Mouse (Mus musculus) thymus, postnatal 36 days (tissue): ENCODE measurements around the gene Rcn2.
"Not testable (repeated sequence)": the region's sequence is repeated elsewhere in the genome, so short reads cannot be mapped to it uniquely, and the experiment has no call there.

Source experiments
- DNase-seq, 2 experiments: peaks; one replicate each; pipeline ENCODE4 v3.0.0; 2022; ENCODE audit warnings: mixed read lengths in 2 of 2

Gene Rcn2

DNA sequence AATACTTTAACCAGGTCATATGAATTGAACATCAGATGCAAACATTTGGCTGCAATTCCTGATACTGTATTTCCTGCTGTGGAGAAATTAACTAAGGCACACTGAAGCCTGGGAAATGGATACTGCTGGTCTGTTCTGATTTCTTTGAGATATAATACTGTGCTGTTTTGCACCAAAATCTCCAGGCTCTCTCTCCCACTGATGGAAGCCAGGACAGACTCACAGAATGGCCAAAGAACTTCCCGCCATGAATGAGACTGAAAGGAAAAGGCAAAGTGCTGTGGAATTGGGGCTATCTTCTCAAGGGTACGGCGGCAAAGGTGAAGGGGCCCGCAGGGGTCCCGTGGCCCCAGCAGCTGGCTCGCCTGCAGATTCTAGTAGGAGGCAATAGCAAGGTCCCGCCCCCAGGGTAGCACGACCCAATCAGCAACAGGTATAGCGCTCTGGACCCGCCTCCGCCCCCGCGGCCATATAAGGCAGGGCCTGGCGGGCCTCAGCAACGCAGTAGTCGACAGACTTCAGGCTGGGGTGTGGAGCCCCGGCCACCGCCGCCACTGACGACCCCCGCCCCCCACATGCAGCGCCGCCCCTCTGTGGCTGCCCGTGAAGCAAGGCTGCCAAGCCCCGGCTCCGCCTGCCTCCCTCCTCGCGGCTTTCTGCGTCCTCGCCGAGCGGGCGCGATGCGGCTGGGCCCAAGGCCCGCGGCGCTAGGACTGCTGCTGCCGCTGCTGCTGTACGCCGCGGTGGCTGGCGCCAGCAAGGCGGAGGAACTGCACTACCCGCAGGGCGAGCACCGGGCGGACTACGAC, at the start of gene Rcn2:
Gene Rcn2 (plus strand): TSS at position 474 of the 809 bp plus-strand sequence.
- DNase-seq: peak; percentile 98 to 99

DNA sequence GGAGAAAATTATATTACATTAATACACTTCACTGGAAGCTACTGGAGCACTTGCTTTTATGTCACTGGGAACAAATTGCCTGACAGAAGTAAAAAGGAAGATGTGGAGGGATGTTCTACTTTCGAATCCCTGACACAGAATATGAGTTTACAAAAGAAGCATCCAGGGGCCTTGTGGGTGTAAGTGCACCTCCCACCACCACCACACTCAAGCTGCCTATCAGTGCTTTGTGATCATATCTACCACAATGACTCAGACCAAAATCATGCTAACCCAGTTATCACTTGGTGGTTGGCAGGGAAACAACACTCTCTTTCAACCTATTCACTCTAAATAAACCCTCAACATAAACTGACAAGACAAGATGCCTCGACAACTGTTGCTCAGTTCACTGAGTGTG, 37.0 kb upstream of the Rcn2 start:
- not testable (repeated sequence) for DNase-seq

DNA sequence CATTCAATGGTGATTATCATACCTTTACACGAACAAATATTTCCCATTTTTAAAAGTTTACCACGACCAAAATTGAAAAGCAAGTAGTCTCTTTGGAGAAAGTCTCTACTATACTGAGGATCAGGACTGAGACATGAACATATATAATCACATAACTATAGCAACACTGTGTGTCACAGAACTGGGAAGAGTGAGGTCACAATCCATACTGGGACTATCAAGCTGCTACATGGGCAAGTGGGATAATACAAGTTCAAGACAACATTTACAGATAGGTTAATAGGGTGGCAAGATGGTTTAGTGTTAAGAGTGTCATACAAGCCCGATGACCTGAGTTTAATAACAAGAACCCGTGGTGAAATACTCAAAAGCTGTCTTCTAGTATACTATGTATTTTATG, 31.2 kb upstream of the Rcn2 start, which contains the start of gene 4930563M21Rik:
Gene 4930563M21Rik (minus strand): TSS at position 101 of the 400 bp plus-strand sequence.
- no peak for DNase-seq

DNA sequence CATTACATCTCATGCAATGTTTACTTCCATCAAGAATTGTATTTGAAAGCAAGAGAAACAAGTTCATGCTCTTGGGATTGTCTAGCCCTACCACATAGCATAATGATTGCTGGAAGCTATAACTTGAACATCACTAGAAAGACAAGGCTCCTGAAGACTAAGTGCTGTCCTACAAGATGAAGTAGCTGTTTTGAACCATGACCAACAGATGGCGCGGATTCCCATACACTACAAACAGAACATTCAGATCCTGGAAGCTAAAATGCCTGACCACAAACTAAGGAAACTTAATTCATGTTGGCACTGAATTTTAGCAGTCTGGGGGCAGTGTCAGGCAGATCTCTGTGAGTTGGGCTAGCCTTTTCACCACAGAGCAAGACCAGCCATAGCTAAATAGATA, 16.9 kb upstream of the Rcn2 start:
- DNase-seq: no peak

DNA sequence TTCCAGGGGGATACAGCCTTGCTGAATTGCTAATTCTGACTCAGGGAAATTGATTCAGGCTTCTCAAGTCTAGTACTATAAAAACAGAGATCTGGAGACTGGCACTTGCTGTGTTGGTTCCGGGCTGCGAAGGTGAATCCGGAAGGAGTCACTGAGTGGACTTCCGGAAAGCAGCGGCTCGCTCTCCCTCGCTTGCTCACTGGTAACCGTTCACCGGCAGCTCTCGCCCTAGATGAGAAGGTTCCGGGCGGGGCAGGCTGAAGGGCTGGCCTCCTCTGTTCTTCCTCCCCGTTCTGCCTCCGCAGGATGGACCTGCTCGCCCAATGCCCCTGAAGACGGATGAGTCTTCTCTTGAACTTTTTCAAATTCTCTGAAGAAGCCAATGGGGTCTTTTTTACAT, 14.4 kb upstream of the Rcn2 start:
- DNase-seq: no peak

DNA sequence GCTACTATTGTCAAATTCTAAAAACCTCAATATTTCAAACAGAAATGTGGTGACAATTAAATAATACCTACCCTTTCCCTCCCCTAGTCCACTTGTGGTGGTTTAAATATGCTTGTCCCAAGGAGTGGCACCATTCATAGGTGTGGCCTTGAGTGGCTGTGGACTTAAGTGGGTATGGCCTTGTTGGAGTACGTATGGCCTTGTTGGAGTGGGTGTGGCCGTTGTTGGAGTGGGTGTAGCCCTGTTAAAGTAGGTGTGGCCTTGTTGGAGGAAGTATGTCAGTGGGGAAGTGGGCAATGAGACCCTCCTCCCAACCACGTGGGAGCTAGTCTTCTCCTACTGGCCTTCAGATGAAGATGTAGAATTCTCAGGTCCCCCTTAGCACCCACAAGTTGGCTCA, 9.4 kb upstream of the Rcn2 start:
- peak in 1 of 2 experiments; percentile 5 for DNase-seq

DNA sequence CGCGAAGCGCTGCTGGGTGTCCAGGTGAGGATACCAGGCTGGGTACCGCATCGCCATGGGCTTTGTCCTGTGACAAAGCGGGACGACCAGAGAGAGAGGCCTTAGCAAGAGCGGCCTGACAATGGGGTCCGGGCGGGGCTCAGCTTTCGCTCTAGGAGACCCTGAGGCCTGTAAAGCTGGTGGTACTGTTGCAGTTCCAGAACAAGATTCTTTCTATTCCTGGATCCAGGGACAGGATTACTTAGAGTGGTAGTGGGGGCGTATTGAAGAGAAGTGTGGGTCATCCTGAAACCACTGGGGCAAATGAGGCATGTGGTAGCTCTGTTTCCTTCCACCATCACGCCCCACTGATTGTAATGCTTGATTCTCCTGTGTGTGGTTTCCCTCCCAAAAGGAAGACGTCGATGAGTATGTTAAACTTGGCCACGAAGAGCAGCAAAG, 556 bp downstream of the Rcn2 start:
- no peak for DNase-seq

DNA sequence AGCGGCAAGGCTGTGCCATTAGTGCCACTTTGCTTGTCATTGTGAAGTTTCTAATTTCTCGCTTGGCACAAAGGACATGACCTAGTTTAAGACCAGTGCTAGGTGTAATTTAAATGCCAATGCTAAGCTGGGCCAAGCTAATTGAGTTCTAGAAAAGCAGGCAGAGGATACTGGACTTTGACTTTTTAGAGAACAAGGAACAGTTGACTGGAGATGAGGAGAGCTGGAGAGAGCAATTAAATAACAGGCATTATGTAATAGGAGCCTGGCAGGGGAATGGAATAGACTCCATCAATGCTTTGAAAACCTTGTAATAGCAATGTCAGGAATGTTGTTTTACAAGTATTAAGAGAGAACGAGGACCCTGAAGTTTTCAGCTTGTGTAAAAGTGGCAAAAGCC, 12.2 kb downstream of the Rcn2 start:
- no peak for DNase-seq

DNA sequence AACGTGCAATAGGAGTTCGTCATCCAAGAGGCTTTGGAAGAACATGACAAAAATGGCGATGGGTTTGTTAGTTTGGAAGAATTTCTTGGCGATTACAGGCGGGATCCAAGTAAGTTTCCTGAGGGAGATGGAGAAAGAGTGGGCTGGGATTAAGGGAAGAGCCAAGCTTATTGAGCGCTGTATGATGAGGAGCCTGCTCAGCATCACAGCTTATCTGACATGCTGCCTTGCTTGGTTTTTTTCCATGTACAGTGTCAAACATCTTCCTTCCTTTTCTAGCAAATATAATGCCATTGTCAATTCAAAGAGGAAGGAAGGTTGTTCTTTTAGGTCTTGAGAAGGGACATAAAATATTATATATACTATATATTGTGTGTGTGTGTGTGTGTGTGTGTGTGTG, 14.5 kb downstream of the Rcn2 start:
- no peak for DNase-seq

DNA sequence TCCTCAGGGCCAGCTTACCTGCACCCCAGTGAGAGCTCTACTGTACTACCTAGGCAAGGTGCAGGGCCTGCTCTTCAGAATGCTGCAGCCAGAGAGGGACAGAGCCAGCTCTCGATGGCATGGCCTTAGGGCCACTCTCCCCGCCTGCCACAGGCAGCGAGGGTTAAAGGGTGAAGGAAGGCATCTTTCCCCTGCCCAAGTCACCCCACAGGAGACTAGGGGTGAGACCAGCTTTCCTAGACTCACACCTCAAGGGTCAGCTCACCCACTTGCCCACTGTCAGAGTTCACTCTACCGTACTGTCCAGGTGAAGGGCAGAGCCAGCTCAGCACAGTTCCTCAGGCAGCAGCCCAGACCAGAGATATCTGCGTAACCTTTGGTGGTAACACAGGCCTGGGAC, 20.7 kb downstream of the Rcn2 start:
- no peak for DNase-seq

DNA sequence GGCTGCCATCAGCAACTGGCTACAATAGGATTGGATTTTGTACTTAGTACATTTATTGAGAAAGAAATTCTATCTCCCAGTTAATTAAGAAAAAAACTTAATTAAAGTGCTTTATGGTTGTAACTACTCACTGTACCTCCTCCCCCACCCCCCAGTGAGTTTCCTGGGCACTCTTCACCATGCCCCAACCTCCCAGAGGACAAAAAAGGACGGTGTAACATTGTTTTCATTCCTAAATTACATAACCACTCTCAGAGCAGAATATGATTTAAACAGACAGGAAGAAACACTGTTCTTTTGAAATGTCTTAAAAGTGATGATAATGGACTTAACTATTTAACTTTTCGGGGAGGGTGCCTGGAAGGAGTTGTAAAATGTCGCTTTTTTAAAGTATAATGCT, 23.4 kb downstream of the Rcn2 start:
- DNase-seq: no peak

DNA sequence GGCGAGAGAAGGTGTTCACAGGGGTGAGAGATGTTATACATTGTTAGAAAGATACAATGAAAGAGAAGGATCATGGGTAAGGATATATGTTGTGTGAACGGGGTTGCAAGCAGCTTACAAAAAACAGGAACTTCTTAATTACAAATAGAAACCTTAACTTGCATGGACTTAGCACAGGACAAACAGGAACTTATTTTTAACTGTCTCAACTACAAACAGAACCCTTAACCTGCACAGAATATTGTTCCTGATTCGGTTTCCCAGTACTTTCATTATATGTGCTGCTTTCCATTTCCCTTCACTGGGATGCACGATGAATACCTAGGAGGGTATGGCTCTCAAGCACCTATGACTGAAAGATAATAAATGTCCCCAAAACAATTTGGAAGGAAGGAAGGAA, 26.3 kb downstream of the Rcn2 start:
- DNase-seq: no peak

DNA sequence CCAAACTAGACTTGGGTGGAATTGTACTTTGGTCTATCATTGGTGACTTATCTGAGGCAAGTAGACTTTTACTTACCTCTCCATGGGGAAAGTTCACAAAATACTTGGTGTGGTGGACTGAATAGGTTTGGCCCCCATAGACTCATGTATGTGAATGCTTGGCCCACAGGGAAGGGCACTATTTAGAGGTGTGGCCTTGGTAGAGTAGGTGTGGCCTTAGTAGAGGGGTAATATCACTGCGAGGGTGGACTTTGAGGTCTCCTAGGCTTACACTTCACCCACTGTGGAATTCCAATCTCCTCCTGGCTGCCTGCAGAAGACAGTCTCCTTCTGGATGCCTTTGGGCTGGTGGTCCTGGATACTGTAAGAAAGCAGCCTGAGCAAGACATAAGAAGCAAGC, 27.0 kb downstream of the Rcn2 start:
- no peak for DNase-seq

DNA sequence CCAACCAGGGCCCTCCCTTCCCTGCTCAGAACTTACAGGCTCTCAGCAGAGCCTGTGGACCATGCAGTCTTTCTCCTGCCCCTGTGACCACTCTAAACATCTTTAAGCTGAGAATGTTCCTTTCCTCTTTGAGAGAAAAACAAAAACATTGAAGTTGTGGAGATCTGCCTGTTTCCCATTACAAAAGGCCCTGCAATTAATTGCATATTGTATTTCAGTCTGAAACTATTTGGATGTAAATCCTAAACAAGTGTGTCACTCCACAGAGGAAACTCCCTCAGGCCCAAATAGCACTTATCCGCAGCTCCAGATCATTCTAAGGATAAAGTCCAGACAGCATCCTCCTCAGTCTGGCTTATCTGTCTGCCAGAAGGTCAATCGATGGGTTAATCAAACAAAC, 31.2 kb downstream of the Rcn2 start:
- DNase-seq: no peak

DNA sequence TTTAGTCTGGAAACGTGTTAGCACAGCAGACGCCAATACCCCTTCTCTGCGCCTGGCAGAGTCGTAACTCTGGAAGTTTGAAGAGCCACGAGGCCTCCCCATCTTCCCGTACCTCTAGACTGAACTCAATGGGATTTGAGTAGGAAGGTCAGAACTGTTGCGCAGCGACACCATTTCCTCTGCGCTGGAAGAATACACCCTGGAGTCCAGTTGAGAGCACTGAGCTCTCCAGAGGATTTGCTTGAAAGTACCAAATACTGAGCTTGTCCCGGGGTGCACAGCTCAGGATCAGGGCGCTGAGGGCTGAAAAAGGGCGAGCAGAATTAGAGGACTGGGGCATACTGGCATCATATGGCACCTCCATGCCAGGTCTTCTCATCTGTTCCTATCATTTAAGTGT, 33.2 kb downstream of the Rcn2 start:
- no peak for DNase-seq

DNA sequence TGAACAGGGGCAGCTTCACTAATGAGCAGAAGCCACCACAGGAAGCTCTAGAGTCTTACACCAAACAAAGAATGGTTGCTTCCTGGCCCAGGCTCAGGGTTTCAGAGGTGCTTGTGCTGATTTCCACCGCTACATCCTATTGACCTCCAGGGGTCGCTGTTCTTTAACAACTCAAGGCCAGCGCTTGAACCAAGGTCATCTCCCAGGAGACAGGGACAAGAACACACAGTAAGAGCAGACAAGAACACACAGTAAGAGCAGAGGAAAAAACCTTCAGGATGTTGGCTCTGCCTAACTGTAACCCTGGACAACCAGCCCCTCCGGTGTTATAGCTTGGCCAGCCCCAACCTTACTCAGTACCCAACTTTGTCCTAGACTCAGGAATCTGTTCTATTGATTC, 33.6 kb downstream of the Rcn2 start:
- peak; percentile 63 to 73 for DNase-seq

DNA sequence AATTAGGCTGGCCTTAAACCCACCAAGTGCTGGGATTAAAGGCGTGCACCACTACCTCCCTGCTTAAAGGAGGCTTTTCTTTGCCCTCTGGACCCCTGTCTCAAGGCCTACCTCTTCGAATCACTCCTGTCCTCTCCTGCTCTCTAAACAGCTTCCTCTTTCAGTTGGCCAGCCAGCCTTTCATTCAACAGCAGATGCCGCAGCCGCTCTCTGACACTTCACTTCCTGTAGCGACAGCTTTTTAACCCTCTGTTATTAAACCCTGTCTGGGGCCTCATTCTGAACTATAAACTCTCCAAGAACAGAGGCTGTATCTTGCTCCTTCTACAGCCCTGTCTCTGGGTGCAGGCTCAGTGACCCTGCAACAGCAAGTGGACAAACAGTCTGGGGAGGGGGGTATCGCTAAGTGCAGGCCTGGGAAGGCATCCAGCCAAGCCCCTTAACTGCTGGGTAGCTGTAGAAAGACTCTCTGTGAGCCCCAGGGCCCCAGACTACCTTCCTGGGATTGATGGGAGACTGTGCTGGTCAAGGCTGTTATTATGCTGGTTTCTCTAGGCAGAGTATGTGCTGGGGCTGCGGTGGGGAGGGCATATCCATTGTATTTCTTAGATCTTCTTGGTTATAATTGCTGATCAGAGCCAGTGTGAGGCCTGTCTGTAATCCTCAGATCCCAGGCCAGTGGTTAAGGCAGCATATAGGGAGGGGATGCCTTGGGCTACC, 34.4 kb downstream of the Rcn2 start:
- peak; percentile 67 to 76 for DNase-seq

DNA sequence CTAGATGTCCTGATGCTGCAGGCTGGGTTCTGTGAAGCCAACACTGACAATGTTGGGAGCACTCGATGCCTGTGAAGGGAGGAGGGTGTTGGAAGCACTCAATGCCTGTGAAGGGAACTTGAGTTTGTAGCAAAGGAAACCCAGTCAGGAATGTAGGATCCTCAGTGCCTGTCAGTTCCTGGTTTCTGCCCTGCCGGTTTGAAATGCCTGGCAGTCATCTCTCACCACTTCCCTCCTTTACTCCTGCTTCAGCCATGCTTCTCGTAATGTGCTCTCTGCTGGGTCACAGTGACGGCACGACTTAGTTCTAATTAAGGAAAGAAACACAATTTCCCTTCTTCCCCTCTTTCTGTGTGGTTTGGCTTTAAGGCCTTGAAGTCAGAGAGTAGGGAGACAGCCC, 37.9 kb downstream of the Rcn2 start:
- DNase-seq: no peak

DNA sequence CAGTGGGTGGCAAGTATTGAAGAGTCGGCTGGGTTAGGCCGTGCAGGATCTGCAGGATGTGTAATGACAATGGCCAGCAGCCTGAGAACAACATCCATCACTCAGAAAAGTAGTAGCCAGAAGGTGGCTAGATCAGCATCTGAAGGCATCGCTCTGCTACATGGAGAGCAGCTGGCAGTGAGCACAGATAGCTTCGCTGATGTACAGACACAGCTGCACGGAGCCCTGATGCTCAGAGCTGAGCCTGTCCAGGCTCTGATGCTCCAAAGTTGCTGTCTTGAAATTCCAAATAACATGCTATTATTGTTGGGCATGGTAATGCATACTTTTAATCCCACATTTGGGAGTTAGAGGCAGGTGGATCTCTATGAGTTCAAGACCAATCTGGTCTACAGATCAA, 44.9 kb downstream of the Rcn2 start:
- DNase-seq: no peak

DNA sequence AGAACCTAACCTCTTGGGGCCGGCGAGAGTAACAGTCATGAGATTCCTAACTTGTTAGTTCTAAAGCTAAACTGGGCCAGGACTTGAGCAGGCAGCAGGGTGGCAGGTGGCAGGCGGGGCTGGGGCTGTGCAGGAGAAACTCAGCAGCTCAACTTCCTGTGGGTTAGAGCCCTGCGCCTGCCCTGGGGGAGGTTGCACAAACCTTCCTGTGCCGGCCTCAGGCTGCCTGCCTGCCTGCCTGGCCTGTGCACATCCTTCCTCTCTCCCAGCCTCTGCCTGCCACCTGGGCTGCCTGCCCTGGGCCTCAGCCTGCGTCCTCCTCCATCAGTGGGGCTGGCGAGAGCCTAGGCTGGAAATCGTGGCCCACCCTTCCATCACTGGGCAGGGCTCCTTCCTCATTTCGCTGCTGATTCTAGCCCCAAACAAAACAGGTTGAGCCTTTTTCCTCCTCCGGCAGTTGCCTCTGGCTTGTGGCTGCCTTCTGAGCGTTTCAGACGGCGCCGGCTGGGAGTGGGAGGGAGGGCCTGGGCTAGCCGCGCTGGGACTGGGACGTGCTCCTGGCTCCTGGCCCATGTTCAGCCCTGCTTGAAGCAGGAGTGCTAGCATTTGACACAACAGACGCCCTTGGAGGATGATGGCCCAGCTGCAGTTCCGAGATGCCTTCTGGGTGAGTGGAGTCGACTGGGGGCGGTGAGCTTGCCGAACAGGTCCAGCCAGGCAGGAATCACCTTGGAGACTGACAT, 48.3 kb downstream of the Rcn2 start, which contains the start of gene Pstpip1:
Gene Pstpip1 (plus strand): TSS at position 185 of the 743 bp plus-strand sequence.
- peak; percentile 90 to 96 for DNase-seq

DNA sequence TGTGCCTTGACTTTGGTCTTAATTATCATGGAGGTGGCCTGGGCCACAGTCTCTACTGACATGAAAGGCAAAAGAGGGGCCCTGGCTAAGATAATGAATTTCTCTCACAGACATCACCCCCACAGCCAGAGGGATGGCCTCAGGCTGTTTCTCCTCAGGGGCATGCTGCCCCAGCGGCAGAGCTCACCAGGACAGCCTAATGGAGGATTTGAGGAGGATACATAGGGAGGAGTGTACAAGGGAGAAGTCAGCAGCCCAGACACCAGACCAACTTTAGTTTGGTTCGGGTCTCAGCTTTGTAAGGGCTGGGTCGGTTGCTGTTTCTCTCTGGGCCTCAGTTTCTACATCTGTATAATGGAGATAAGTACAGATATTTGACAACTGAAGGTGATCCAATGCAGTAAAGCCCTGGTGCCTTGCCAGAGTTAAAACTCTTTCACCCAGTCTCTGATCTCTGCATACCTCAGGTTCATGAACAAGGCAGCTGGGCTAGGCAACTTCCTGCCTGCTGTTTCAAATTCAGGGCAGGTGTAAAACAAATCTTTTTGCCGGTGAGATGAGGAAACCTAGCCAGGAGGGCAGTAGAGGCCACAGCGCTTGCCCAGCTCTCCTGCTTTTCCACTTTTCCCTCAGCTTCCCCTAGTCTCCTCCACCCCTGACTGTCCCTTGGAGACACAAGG, 49.0 kb downstream of the Rcn2 start:
- peak; percentile 46 to 64 for DNase-seq

DNA sequence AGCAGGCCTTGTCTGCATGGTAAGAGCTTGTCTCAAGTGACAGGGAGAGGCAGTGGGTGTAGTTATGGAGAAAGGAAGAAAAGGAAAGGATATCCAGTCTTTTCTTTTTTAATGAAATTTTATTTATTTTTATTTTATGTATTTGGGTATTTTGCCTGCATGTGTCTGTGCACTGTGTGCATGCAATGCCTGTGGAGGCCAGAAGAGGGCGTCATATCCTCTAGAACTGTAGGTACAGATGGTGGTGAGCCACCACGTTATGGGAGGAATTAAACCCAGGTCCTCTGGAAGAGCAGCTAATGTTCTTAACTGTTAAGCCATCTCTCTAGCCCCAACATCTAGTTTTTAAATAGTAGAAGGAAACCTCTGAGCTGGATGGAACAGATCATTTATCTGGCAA, 50.5 kb downstream of the Rcn2 start:
- peak; percentile 53 to 54 for DNase-seq
